Mouse (Mus musculus) cerebellum, adult 9-10 months (tissue): ENCODE results near the gene Trib2.
A peak's percentile ranks its signal among the peaks of the same experiment; 100 is the strongest.

ENCODE experiments used
- DNase-seq: peaks from one replicate; pipeline ENCODE4 v3.0.0; 2022

Gene Trib2

DNA sequence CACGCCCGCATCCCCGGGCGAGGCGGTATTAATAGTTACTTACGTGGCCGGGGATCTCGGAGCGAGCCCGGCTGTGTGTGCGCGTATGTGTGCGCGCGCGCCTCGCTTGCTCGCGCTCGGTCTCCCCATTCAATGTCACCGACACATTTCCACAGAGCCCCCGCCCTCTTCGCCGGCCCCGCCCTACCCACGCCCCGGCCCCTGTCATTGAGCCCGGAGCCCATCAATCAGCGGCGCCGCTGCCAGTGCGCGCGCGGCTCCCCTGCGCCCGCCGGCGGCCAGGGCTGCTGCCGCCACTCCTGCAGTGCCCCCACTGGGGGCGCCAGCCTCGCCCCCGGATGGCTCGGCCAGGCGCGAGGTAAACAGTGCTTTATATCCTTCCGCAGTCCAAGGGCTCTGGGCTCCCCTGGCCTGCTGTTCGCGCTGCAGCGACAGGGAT, at the start of gene Trib2:
Gene Trib2, minus strand, starts transcription at position 183 of the 439 bp plus-strand sequence.
- peak; percentile 47 for DNase-seq

DNA sequence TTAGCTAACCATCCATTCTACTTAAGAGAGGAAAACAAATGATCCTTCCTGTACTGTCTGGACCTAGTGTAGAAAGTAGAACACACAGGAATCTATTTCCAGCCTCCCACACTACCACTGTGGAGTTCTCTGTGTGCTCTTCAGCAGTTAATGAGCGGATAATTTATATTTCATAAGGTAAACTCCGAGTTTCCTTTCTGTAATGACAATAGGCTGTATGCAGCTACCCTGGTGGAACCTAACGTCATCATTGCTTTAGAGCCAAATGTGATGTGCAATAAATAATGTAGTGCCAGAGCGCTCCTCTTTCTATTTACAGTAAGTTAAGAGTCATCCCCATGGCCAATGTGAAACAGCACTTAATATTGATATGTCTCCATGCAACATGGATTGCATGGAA, 41.3 kb upstream of the Trib2 start:
- DNase-seq: no peak

DNA sequence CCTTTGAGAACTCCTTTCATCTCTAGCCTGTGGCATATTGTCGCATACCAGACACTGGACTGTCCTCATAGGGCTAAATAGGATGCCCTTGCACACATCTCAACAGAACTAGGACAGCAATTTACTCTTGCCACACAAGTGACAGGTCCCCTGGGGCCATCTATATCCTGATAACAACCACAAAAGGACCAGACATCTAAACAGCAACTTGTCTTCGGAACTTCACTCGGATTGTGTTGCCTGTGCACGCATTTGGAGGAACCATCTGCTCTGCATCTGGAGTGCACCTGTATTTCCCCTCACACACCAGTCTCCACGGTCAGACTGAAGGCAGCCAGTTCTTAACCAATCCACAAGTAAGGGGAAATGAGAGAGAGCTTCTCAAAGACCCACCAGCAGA, 39.2 kb upstream of the Trib2 start:
- DNase-seq: no peak

DNA sequence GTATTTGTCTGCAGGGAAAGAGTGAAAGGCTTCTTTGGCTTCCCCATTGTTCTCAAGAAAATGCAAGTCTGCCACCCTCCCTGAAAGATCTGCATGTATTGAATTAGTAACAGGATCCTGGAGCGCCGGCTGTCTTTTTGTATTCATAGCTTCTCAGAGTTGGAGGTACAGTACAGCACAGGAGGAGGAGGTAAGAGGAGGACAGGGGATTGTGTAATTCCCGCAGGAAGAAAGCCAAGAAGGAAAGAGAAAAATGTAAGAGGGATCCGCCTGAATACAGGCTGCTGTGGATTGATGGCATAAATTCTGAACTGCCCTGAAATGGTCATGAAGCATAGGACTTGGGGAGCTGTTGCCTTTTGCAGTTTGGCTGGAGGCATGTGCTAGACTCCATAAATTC, 36.1 kb upstream of the Trib2 start:
- DNase-seq: no peak

DNA sequence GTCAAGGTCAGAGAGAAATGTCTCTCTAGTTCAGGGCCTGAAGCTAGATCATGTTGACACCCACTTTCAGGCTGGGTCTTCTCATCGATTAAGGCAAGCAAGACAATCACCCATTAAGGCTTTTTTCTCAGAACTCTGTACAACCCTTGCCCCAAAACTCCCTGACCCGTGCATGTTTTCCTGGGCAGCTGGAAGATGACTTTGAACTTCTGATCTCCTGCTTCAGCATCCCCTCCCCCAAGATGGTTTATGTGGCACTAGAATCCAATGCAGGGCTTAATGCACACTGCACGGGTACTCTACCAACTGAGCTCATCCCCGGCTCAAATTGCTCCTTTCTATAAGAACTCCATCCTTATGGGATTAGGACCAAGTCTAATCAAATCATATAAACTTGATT, 35.3 kb upstream of the Trib2 start:
- DNase-seq: no peak

DNA sequence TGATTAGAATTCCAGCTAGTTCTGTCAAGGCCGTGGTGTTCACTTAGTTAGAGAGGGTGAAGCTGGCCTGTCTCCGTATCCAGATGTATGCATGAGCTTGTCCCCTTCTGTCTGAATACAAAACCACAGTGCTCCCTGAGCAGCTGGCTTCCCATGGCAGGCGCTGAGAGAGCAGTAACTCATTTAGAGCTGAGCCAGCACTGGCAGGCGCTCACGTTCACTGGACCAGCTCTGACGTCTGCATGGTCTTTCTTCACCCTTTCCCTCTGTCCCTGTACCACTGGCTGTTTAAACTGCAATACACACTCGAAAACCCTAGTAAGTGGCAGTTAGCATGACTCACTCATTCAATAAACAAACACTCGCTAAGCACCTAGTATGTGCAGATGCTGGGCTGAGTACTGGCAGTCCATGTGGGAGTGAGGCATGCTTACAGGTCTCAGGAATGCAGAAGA, 33.7 kb upstream of the Trib2 start:
- no peak for DNase-seq

DNA sequence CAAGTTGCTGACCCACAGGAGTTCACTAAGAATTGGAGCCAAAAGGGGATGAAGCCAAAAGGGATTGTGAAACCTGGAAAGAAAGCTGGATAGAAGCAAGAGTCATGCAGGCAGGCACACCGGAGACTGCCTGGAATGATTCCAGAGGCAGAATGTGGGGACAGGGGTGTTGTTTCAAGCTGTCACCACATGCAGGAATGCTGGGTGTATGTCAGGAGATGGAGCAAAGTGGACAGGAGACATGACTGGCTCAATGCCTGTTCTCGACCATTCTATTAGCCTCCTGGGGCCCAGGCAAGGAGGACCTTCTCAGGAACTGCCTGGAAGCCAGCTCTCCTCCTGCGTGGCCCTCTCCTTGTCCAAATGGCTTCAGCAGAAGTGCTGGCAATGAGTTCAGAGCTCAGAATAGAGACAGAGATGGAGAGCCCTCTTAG, 33.2 kb upstream of the Trib2 start:
- DNase-seq: peak; percentile 84

DNA sequence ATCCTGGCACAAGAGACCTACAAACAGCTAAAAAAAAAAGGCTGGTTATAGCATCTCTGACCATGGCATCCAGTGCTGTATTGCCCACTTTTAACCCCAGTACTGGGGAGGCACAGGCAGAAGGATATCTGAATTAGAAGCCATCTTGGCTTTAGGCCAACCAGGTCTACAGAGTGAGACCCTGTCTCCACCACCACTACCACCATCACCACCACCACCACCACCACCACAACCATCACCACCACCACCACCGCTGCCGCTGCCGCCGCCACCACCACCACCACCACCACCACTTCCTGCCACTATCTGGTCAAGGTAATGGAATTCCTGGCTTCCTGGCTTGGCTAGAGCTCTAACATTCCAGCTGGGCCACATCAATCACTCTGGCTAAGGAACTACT, 31.7 kb upstream of the Trib2 start:
- DNase-seq: no peak

DNA sequence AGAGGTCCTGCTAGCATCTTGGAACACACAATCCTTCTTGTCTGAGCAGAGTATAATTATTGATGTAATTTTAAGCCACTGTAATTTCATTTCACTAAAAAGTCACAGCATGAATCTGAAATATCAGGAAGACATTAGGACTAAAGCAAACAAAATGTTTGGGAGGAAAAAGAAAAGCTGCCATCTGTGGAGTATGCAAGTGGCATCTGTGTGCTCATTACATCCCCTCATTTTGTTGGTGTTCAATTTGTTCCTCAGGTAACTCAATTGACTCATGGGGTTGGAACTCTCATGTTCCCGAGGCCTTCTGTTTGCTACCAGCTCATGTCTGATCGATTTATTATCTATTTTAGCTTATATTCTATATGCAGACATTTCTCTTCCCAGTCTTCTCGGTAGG, 28.0 kb upstream of the Trib2 start:
- no peak for DNase-seq

DNA sequence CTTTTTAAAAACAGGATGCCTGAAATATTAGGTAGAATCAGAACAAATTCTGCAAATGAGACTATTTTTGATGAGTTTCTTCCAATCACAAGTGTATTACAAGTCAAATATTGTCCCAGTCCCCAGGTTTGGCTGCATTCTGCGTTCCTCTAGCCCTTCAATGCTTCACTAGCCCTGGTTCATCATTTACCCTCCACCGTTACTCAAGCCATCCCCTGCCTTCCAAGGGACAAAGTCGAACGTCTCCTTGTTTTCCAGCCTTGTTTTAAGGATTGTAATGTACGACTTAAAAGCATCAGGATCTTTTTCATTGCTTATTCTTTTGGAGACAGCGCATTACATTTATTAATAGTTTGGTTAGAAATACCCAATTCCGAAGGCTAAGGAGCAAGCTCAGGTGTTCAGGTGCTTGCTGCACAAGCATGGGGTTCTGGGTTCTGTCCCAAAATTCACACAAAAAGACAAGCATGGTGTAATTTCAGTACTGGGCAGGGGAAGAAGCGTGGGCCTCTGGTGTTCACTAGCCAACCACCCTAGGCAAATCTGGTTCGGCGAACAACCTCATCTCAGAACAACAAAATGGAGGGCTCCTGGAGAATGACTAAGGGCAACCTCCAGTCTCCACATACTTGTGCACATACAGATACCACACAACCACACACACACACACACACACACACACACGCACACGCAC, 24.3 kb upstream of the Trib2 start:
- DNase-seq: no peak

DNA sequence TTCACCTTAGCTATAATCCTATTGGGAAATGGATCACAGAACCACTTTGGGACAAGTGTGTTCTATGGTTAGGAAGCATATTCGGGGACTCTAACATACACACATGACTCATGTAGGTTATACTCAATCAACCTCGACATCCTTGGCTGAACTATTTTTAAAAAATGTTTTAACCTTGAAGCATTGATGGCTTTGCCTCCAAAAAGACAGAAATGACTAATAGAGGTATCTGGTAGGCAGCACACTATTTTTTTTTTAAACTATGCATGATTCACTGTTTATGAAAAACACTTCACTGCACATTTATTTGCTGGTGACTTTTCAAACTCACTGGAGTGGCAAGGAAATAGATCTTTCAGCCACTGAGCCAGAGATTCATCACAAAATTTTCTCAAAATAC, 21.5 kb upstream of the Trib2 start:
- DNase-seq: no peak

DNA sequence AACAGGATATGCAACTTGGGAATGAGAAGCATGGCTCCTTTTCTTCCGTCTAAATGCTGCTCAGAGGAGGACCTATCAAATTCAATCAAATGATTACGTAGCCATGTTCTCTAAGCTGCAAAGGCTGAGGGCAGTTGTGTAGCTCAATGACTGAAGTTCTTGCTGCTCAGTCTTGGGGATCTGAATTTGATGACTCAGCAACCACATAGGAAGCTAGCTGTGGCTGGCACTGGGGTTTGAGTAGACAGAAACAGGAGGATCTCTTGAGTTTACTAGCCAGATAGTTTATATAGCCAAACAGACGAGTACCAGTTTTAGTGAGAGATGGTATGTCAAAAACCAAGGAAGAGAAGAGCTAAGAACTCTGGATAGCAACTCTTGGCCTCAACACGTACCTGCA, 20.8 kb upstream of the Trib2 start:
- no peak for DNase-seq

DNA sequence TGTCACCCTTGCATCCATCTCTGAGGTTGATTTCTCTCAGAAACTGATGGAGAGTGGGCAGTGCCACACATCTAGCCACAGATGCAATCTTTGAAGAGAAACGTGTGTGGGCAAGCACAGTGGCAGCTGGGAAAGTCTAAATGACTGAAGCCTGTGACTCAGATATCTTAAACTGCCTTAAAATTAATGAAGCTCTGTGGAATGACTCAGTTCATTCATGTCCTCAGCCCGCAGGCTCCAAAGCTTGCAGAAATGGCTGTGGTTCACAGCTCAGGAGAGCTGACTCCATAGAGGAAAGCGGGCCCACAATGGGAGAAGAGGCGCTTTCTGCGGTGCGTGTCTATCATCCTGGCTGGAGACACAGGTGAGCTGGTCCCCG, 15.9 kb upstream of the Trib2 start:
- DNase-seq: no peak

DNA sequence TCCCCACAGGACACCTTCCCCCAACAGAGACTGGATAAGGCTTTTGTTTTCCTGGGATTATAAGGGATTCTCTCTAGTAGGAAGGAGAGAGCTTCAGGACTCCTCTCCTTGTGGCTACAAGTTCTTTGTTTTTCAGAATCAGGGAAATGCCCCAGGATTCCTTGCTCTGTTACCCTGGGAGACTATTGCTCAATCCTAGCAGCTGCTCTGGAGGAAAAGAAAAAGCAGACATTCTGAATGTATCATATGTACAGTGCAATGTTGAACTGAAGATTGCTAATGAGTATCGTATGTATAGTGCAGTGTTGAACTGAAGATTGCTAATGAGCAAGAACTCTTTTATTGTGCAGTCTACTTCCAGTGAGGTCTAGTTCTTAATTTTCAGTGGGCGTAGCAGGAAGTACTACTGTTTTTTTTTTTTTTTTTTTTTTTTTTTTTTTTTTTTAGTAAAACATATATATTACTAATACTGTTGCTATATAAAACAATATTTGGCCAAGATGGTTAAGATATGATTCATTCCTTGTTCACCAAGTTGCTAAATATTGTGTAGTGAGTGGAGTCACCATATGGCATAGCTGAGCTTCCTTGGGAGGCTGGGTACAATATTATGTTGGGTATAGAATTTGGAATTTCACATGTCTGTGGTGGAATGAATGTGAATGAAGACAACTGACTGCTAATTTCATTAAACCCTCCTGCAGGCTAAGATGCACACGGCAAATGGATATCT, 15.4 kb upstream of the Trib2 start:
- DNase-seq: no peak

DNA sequence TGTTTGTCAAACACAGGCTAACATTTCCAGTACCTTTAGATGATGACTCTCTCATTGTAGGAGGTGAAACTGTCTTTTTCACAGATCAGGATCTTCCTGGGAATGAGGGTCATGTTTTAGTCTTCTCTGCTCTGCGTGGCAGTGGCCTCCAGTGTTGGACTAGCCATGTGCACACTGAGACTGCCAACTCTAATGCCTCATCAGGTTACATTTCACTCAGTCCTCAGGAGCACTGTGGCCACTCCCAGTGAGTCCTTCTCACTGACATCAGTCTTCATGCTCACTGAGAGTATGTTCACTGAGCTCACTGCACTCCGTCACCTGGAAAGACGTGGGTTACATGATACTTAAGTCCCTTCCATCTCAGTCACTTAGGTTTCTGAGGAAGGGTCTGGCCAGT, 14.0 kb upstream of the Trib2 start:
- no peak for DNase-seq

DNA sequence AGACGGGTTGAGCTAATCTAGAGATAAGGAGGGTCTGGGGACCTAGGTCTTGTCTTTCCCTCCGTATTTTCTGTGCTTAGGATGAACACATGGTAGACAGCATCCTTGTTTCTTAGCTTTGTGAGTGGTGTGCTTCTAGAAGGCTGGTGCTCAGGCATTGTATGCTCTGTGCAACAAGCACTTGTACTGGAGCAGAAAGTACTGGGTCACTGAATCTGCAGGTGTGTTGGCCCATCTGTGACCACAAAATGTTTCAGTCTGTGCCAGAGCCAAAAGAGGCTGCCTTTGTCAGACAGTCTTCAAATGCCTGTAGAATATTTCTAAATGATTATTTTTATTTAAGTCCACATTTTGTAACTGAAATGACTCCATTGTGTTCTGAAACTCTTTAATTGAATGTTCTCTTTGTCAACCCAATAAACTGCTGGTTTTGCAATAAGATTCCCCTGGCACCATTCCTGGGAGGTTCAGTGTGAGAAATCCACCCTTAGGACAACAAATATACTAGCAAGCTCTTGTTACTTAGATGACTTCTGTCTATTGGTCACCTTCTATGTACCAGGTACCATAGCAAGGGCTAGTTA, 12.2 kb upstream of the Trib2 start:
- no peak for DNase-seq

DNA sequence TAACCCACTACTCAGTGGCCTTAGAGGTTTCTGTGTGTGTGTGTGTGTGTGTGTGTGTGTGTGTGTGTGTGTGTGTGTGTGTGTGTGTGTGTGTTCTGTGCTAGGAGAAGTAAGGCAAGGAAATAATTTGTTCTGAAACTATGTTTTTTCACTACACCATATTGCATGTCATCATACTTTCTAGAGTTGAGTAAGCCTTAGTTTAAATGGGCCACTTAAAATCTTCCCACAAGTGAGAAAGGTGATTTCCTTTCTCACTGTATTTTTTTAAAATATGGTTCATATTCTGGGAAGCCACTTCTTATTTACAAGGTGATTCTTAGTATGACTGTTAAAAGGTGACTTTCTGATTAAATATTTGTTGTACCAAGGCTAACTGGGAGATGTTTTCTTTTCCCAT, 4.3 kb upstream of the Trib2 start:
- no peak for DNase-seq

DNA sequence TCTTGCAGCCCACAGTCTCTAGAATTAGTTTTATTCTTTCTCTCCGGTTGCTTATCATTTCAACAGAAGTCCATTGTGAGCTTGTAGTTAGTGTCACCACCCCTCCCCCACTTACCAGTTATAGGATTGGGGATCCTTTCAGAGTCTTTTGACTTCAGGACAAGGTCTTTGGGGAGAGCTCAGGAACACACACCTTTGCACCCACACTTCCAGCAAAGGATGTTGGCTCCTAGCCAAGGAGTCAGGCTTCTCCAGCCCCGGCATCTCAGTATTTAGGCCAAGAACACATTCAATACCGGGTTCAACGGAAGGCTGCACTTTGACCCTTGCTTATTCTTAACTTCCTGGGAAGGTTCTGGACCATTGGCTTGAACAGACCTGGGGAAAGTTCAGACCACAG, 643 bp upstream of the Trib2 start:
- no peak for DNase-seq

DNA sequence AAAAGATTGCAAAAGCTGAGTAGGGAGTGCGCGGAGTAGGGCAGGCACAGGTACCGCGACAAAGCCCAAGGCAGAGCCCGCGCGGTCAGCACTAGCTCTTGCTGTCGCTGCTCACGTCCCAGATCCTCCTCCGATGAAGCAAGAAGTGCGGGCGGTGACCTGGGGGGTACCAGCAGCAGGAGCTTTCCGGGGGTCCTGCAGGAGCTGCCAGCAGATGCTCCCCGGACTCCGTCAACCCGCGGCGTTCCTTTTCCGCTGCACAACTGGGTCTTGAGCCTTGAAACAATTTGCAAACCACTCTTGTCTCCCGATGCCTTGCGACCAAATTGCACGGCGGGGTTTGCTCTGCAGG, 492 bp downstream of the Trib2 start:
- no peak for DNase-seq

DNA sequence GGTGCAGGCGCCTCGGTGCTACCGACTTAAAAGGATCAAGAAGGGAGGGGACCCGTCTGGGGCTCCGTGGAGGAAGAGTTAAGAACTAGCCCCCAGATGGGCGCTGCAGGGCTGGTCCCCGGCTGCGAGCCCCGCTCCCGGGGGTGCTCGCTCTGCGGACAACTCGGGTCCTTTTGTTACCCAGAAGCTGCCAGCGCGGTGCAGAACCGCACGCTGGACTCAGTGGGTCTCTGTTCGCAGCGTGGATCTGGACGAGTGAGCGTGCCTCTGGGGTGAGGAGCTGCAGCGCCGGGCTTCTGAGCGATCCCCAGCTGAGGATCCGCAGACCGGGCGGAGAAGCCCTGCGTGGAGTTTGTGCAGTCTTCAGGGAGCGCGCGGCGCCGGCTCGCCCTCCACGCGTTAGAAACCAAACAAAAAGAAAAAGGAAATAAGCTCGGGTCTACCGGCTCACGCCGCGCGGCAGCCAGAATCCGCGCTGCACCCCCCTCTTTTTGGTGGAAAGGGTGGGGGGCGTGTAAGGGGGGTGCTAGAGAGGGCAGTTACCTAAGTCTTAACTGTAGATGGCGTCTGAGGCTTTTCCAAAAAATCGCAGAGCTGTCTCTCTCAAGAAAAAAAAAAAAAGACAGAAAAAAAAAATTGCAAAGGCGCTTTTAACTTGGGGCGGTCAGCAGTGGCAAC, 1.0 kb downstream of the Trib2 start:
- no peak for DNase-seq

DNA sequence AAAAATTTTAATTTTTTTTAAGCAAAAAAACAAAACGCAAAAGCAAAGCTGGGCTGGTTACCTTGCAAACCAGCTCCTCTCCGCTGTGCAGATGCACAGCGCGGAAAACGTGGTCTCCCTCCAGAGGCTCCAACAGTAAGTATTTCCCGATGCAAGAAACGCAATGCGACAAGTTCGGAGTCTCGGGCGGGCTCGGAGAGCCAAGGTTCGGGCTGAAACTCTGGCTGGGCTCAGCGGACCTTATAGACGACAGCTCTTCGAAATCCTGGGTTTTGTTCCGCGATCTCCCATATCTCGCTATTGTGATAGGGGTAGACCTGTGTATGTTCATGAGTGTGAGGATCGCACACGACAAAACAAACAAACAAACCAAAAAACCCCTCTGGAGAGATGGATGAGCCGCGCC, 1.5 kb downstream of the Trib2 start:
- no peak for DNase-seq

DNA sequence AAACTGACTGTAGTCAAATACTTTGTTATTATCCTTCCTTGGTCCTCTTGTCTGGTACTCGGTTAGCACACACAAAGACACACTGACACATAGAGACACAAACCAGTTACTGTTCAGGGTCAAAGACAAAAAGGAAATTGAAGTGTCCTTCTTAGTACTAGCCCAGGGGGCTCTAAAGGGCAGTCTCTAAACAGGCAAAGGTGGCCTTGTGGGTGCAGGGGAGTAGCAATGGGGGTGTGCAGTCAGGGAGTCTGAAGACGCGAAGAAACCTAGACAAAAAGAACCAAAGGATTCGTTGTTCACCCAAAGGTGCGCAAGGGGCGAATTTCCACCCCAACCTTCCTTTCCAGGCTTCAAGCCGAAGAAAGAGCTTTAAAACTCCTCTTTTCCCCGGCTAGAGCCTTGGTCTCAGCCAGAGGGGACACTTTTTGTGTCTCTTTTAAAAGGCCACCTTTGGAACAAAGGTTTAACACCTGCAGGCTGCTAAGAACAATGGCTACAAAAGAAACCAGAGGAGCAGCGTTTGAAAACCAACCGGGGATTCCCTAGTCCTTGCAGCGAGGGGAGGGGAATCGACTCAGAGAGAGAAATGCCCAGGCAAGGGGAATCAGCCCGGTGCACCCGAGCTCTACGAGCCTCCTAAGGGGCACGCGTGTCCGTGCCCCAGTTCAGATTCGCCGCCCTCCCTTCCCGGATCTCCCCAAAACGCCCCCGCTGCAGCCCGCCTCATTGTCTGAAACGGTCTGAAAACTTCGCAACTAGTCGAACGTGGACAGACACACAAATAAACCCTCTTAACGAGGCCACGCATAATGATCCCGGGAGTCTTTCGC, 2.3 kb downstream of the Trib2 start:
- no peak for DNase-seq

DNA sequence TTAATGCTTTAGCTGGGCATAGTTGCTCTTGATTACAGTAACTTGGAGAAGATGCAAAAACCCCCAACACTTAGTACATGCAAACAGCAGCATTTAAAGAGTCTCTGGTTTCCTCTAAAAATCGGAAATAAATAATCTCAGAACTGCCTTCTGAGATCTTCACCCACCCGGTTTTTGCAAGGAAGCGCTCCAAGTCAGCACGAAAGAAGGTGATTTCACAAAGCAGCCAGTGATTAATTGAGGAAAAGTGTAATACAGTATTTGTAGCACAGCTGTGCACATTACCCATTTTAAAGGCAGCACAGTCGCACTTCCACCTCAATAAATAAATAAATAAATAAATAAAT, 2.9 kb downstream of the Trib2 start:
- no peak for DNase-seq
